Mouse (Mus musculus) CH12.LX (cell line): Measurements from ENCODE around the gene Kat7. TPM values are rescaled to one million over a fixed set of nuclear protein-coding genes. Genes with fewer than 3 reads are reported as not detected.
A peak's percentile ranks its signal among the peaks of the same experiment; 100 is the strongest.

Experiments
- DNase-seq: peaks from one replicate; pipeline ENCODE4 v3.0.0-alpha.2; 2013; ENCODE audit errors: extremely low read depth
- H3K27ac ChIP-seq: 2 replicates; pipeline ENCODE4 v1.5.1; 2012; ENCODE audit warnings: low read depth, mild to moderate bottlenecking, control low read depth, moderate library complexity; ENCODE audit not compliant: insufficient read depth
- H3K27me3 ChIP-seq: replicated peaks from 2 replicates; pipeline ENCODE3; 2012; ENCODE audit warnings: inconsistent platforms
- H3K36me3 ChIP-seq, 2 experiments: replicated peaks in 1 of 2; 2 replicates each; pipeline versions ENCODE3 to v1.6.1; 2012; ENCODE audit warnings: inconsistent platforms in 1 of 2, low read length in 1 of 2, mild to moderate bottlenecking in 1 of 2, mixed read lengths in 1 of 2, moderate library complexity in 1 of 2; ENCODE audit not compliant: control insufficient read depth in 1 of 2, insufficient read depth in 1 of 2
- H3K4me1 ChIP-seq, 2 experiments: 2 replicates each; pipeline ENCODE4 v1.6.1; 2012; ENCODE audit warnings: inconsistent platforms in 1 of 2, moderate library complexity in 1 of 2; ENCODE audit not compliant: insufficient read depth in 2 of 2, control insufficient read depth in 1 of 2
- H3K4me2 ChIP-seq: 2 replicates; pipeline ENCODE4 v1.6.1; 2012; ENCODE audit warnings: low read depth, mild to moderate bottlenecking, control low read depth; ENCODE audit not compliant: poor library complexity, insufficient read depth, severe bottlenecking
- H3K4me3 ChIP-seq, 3 experiments: fragments of 150-350 bp in 1 of 3; sonication (generic) in 1 of 3; replicated peaks in 1 of 3; 2 replicates each; pipeline versions ENCODE3 to v1.5.1; 2011 to 2012; ENCODE audit warnings: low read depth in 2 of 3, low read length in 2 of 3, mild to moderate bottlenecking in 2 of 3, moderate library complexity in 2 of 3, control low read depth in 1 of 3, improper control_type of control experiment in 1 of 3, inconsistent platforms in 1 of 3, mixed read lengths in 1 of 3; ENCODE audit not compliant: poor library complexity in 1 of 3
- H3K79me2 ChIP-seq: replicated peaks from 2 replicates; pipeline ENCODE4 v1.6.1; 2012; ENCODE audit warnings: mild to moderate bottlenecking, moderate library complexity; ENCODE audit not compliant: control insufficient read depth, poor library complexity, insufficient read depth, severe bottlenecking; ENCODE audit errors: extremely low read depth
- H3K9ac ChIP-seq: 2 replicates; pipeline ENCODE4 v1.6.1; 2012; ENCODE audit warnings: low read depth, mild to moderate bottlenecking, control low read depth, moderate library complexity; ENCODE audit not compliant: insufficient read depth
- H3K9me3 ChIP-seq: replicated peaks from 2 replicates; pipeline ENCODE3; 2012; ENCODE audit warnings: low read length, inconsistent platforms, mixed read lengths
- BHLHE40 ChIP-seq: IDR thresholded peaks from 2 replicates; pipeline ENCODE4 v1.6.1; 2011; ENCODE audit warnings: mild to moderate bottlenecking, low read depth, low read length, improper control_type of control experiment
- CTCF ChIP-seq, 2 experiments: IDR thresholded peaks in 1 of 2; conservative IDR thresholded peaks in 1 of 2; 2 replicates each; pipeline ENCODE4 v1.5.1; 2011 to 2012; ENCODE audit warnings: low read depth in 2 of 2, low read length in 2 of 2, improper control_type of control experiment in 1 of 2, inconsistent platforms in 1 of 2, mild to moderate bottlenecking in 1 of 2, moderate library complexity in 1 of 2
- E2F4 ChIP-seq: IDR thresholded peaks from 2 replicates; pipeline ENCODE4 v1.6.1; 2011; ENCODE audit warnings: low read depth, low read length, improper control_type of control experiment; ENCODE audit not compliant: insufficient replicate concordance
- IRF4 ChIP-seq: IDR thresholded peaks from 2 replicates; pipeline ENCODE4 v1.6.1; 2014; ENCODE audit warnings: low read depth, mild to moderate bottlenecking, inconsistent platforms, low read length, improper control_type of control experiment
- JUND ChIP-seq: conservative IDR thresholded peaks from 2 replicates; pipeline ENCODE4 v1.6.1; 2011; ENCODE audit warnings: low read depth, low read length, improper control_type of control experiment
- MAFK ChIP-seq: IDR thresholded peaks from 2 replicates; pipeline ENCODE4 v1.6.1; 2011; ENCODE audit warnings: low read length, improper control_type of control experiment; ENCODE audit not compliant: insufficient replicate concordance
- MAZ ChIP-seq: IDR thresholded peaks from 2 replicates; pipeline ENCODE4 v1.6.1; 2012; ENCODE audit warnings: low read depth, mild to moderate bottlenecking, inconsistent platforms, low read length, improper control_type of control experiment, moderate library complexity
- MEF2A ChIP-seq: IDR thresholded peaks from 2 replicates; pipeline ENCODE4 v1.6.1; 2014; ENCODE audit warnings: low read depth, mild to moderate bottlenecking, inconsistent platforms, low read length, improper control_type of control experiment, borderline replicate concordance
- MXI1 ChIP-seq: IDR thresholded peaks from 2 replicates; pipeline ENCODE4 v1.6.1; 2011; ENCODE audit warnings: mild to moderate bottlenecking, low read depth, low read length, improper control_type of control experiment
- PAX5 ChIP-seq: IDR thresholded peaks from 2 replicates; pipeline ENCODE4 v1.6.1; 2012; ENCODE audit warnings: low read length, inconsistent platforms, mixed read lengths
- POLR2A ChIP-seq: IDR thresholded peaks from 2 replicates; pipeline ENCODE4 v1.6.1; 2011; ENCODE audit warnings: low read depth, mild to moderate bottlenecking, improper control_type of control experiment, low read length
- RAD21 ChIP-seq: IDR thresholded peaks from 2 replicates; pipeline ENCODE4 v1.6.1; 2011; ENCODE audit warnings: low read depth, mild to moderate bottlenecking, low read length, improper control_type of control experiment, moderate library complexity
- RCOR1 ChIP-seq: conservative IDR thresholded peaks from 2 replicates; pipeline ENCODE4 v1.6.1; 2012; ENCODE audit warnings: low read depth, mild to moderate bottlenecking, inconsistent platforms, low read length, improper control_type of control experiment
- SMC3 ChIP-seq: IDR thresholded peaks from 2 replicates; pipeline ENCODE4 v1.6.1; 2011; ENCODE audit warnings: low read depth, low read length, improper control_type of control experiment
- TBP ChIP-seq: conservative IDR thresholded peaks from 2 replicates; pipeline ENCODE4 v1.6.1; 2011; ENCODE audit warnings: low read depth, low read length, improper control_type of control experiment
- TCF12 ChIP-seq: IDR thresholded peaks from 2 replicates; pipeline ENCODE4 v1.6.1; 2014; ENCODE audit warnings: low read depth, mild to moderate bottlenecking, inconsistent platforms, low read length, improper control_type of control experiment
- ZC3H11A ChIP-seq: IDR thresholded peaks from 2 replicates; pipeline ENCODE4 v1.6.1; 2012; ENCODE audit warnings: low read depth, mild to moderate bottlenecking, inconsistent platforms, low read length, improper control_type of control experiment
- dilution Hi-C: fragments of 300-500 bp; cut with MboI; formaldehyde crosslinking; loops from 2 replicates; pipeline ENCODE4 v1.14.3; 2020; ENCODE audit warnings: low sequenced_read_pairs; ENCODE audit not compliant: extremely low pct_unique_long_range_greater_than_20kb, extremely low pct_ligation_motif_present
- in situ Hi-C: fragments of 300-500 bp; cut with MboI; formaldehyde crosslinking; loops from 3 replicates; pipeline ENCODE4 v1.14.3; 2019; ENCODE audit warnings: low sequenced_read_pairs, low pct_ligation_motif_present, low pct_unique_long_range_greater_than_20kb, mixed read lengths
- polyA plus RNA-seq: library from polyadenylated mRNA; unstranded; fragments of >175 nt; gene quantifications from 2 replicates; pipeline ENCODE4 v1.2.1, GENCODE M21; 2012; ENCODE audit warnings: low read depth; ENCODE audit not compliant: insufficient read length
- total RNA-seq, 2 experiments: library from RNA; depleted of rRNA; stranded (reverse); fragments of 300-350 nt in 1 of 2; fragments of >200 nt in 1 of 2; gene quantifications; 2 replicates each; pipeline ENCODE4 v1.2.3; 2012 to 2014

Gene Kat7
- total and polyA plus RNA-seq, 3 experiments, result 59.5 to 90.2 (median 66.7) TPM

- peaks cover 86% of the 10 kb centered on the region for H3K27me3 ChIP-seq
- no peak overlapping the region for H3K27ac ChIP-seq
- DNase-seq, result peak; percentile 53
- no peaks in the 10 kb centered on the region for H3K79me2 ChIP-seq
- peak overlapping the region; percentile 82 for H3K4me2 ChIP-seq
- no peak for TF ChIP-seq BHLHE40
- TF ChIP-seq TBP, result no peak
- peak in 1 of 2 experiments; percentile 90; a peak in 2 of 4 replicates for TF ChIP-seq CTCF (conservative IDR thresholded peaks at IDR 0.05 in 1 of 2, IDR thresholded peaks at IDR 0.05 in 1 of 2; ENCODE audit: low read depth in 2 of 2, low read length in 2 of 2)
- 0 out of 2 replicates have a peak, but pooled peaks have one; percentile 46 for TF ChIP-seq MAZ
- TF ChIP-seq ZC3H11A, result peak; percentile 48
- TF ChIP-seq MXI1, result no peak
- peak; percentile 86 for TF ChIP-seq SMC3
- TF ChIP-seq RAD21, result peak; percentile 78
- TF ChIP-seq IRF4, result peak; percentile 41; the same call in 1 of the 2 replicates
- TF ChIP-seq MEF2A, result peak; percentile 10; the same call in 1 of the 2 replicates
- peaks cover 0 to 9% of the 10 kb centered on the region in 2 experiments; a peak in 3 of 4 replicates for H3K4me1 ChIP-seq
- in situ Hi-C loops, result loop anchor here (10.0 kb wide), 1 partner anchor 187 kb away; the partner anchor contains the start of gene Pdk2
- dilution Hi-C loops, result loop anchor here (25.0 kb wide), 1 partner anchor 95 kb away; the partner anchor contains the start of gene Dlx4
- H3K4me3 ChIP-seq, result no peak overlapping the region
- H3K36me3 ChIP-seq, result no peaks in the 10 kb centered on the region
- H3K9me3 ChIP-seq, result no peaks in the 10 kb centered on the region
- H3K9ac ChIP-seq, result no peak overlapping the region
Measured at GRCm38 (mm10) chr11:95231688-95232328, 78.2 kb downstream of the Kat7 start.

- H3K27me3 ChIP-seq, result peaks cover 83% of the 10 kb centered on the region
- in situ Hi-C loops, result no loop called here
Measured at GRCm38 (mm10) chr11:95227467-95227866, 82.6 kb downstream of the Kat7 start.

More at GRCm38 (mm10) chr11:95227467-95227866, 82.6 kb downstream of the Kat7 start:
- H3K4me1 ChIP-seq, result peaks cover 0 to 16% of the 10 kb centered on the region in 2 experiments; a peak in 3 of 4 replicates
- no peaks in the 10 kb centered on the region for H3K79me2 ChIP-seq
- H3K4me3 ChIP-seq, result no peak overlapping the region
- H3K36me3 ChIP-seq, result no peaks in the 10 kb centered on the region
- no peaks in the 10 kb centered on the region for H3K9me3 ChIP-seq
- H3K27ac ChIP-seq, result no peak overlapping the region
- no peak overlapping the region for H3K9ac ChIP-seq
- no peak overlapping the region for H3K4me2 ChIP-seq
- dilution Hi-C loops, result loop anchor here (25.0 kb wide), 1 partner anchor 90 kb away; the partner anchor contains the start of gene Dlx4
- no peak for TF ChIP-seq MAFK
- no peak for TF ChIP-seq POLR2A
- no peak for TF ChIP-seq TCF12
- TF ChIP-seq JUND, result no peak
- no peak for TF ChIP-seq E2F4
- TF ChIP-seq CTCF (conservative IDR thresholded peaks at IDR 0.05 in 1 of 2, IDR thresholded peaks at IDR 0.05 in 1 of 2; ENCODE audit: low read depth in 2 of 2, low read length in 2 of 2), result no peak
- TF ChIP-seq MXI1, result no peak
- TF ChIP-seq PAX5, result no peak
- TF ChIP-seq SMC3, result no peak
- no peak for TF ChIP-seq RCOR1
- TF ChIP-seq, all 38 proteins: peak for 0
- no peak for DNase-seq
